Mouse (Mus musculus) lung, postnatal 25 days (tissue): ENCODE data around the gene Lrmda.

Experiments used
- DNase-seq: peaks from one replicate; pipeline ENCODE4 v3.0.0; 2022; ENCODE audit warnings: low spot score

The Lrmda gene

GRCm38 (mm10) chr14:22649985-22650984, 630.8 kb downstream of the Lrmda start:
- DNase-seq, result peak; percentile 65

- no peak for DNase-seq
Observed at GRCm38 (mm10) chr14:22651131-22651952, 631.8 kb downstream of the Lrmda start.

GRCm38 (mm10) chr14:22662496-22662895, 643.0 kb downstream of the Lrmda start:
- DNase-seq, result no peak

- no peak for DNase-seq
Observed at GRCm38 (mm10) chr14:22666437-22666836, 646.9 kb downstream of the Lrmda start.

- DNase-seq, result no peak
Observed at GRCm38 (mm10) chr14:22668302-22668701, 648.8 kb downstream of the Lrmda start.

GRCm38 (mm10) chr14:22668711-22669110, 649.2 kb downstream of the Lrmda start:
- DNase-seq, result no peak

GRCm38 (mm10) chr14:22673581-22673980, 654.1 kb downstream of the Lrmda start:
- no peak for DNase-seq

- DNase-seq, result no peak
Observed at GRCm38 (mm10) chr14:22679008-22679704, 659.6 kb downstream of the Lrmda start.

GRCm38 (mm10) chr14:22679705-22680643, 660.5 kb downstream of the Lrmda start:
- DNase-seq, result peak; percentile 5

- DNase-seq, result peak; percentile 14
Observed at GRCm38 (mm10) chr14:22686886-22687285, 667.4 kb downstream of the Lrmda start.

- peak; percentile 31 for DNase-seq
Observed at GRCm38 (mm10) chr14:22688399-22688798, 668.9 kb downstream of the Lrmda start.

GRCm38 (mm10) chr14:22695448-22695847, 675.9 kb downstream of the Lrmda start:
- no peak for DNase-seq

GRCm38 (mm10) chr14:22695931-22696365, 676.4 kb downstream of the Lrmda start:
- DNase-seq, result no peak

- no peak for DNase-seq
Observed at GRCm38 (mm10) chr14:22700236-22700635, 680.7 kb downstream of the Lrmda start.

- no peak for DNase-seq
Observed at GRCm38 (mm10) chr14:22700690-22701089, 681.2 kb downstream of the Lrmda start.

- peak; percentile 20 for DNase-seq
Observed at GRCm38 (mm10) chr14:22707958-22708701, 688.6 kb downstream of the Lrmda start.

GRCm38 (mm10) chr14:22710071-22710661, 690.7 kb downstream of the Lrmda start:
- DNase-seq, result no peak

- no peak for DNase-seq
Observed at GRCm38 (mm10) chr14:22712388-22712787, 692.9 kb downstream of the Lrmda start.

GRCm38 (mm10) chr14:22715581-22716378, 696.3 kb downstream of the Lrmda start:
- DNase-seq, result no peak
